Mouse (Mus musculus) liver, adult 2 months (tissue): ENCODE results near the gene Jarid2. TPM values are rescaled to one million over a fixed set of nuclear protein-coding genes. Genes with fewer than 3 reads are reported as not detected.

Experiments
- DNase-seq: peaks from one replicate; pipeline ENCODE4 v3.0.0-alpha.2; 2011; ENCODE audit warnings: low read depth, low spot score; ENCODE audit errors: extremely low read depth
- H3K27ac ChIP-seq: fragments of 200-500 bp; replicated peaks from 2 replicates; pipeline ENCODE4 v1.5.1; 2012; ENCODE audit warnings: low read depth, mild to moderate bottlenecking, control low read depth, inconsistent platforms, low read length; ENCODE audit not compliant: insufficient read depth
- H3K27me3 ChIP-seq: fragments of 200-500 bp; 2 replicates; pipeline ENCODE4 v1.6.1; 2012; ENCODE audit warnings: mild to moderate bottlenecking, moderate library complexity, low read length, inconsistent platforms; ENCODE audit not compliant: control insufficient read depth, insufficient read depth
- H3K36me3 ChIP-seq: fragments of 200-500 bp; 2 replicates; pipeline ENCODE4 v1.6.1; 2012; ENCODE audit warnings: low read length, inconsistent platforms; ENCODE audit not compliant: control insufficient read depth, insufficient read depth
- H3K4me1 ChIP-seq: fragments of 200-500 bp; 2 replicates; pipeline ENCODE4 v1.6.1; 2011; ENCODE audit warnings: low read length; ENCODE audit not compliant: control insufficient read depth, insufficient read depth
- H3K4me3 ChIP-seq: fragments of 200-500 bp; 2 replicates; pipeline ENCODE4 v1.5.1; 2011; ENCODE audit warnings: low read depth, mild to moderate bottlenecking, control low read depth, low read length, moderate library complexity; ENCODE audit not compliant: insufficient read depth
- H3K79me2 ChIP-seq: fragments of 200-500 bp; 2 replicates; pipeline ENCODE4 v1.6.1; 2012; ENCODE audit warnings: inconsistent platforms, mild to moderate bottlenecking, low read length, moderate library complexity; ENCODE audit not compliant: control insufficient read depth, insufficient read depth
- H3K9ac ChIP-seq: fragments of 200-500 bp; 2 replicates; pipeline ENCODE4 v1.6.1; 2012; ENCODE audit warnings: low read depth, mild to moderate bottlenecking, control low read depth, inconsistent platforms, low read length
- CTCF ChIP-seq: fragments of 200-500 bp; IDR thresholded peaks from 2 replicates; pipeline ENCODE4 v1.5.1; 2011; ENCODE audit warnings: low read depth, low read length, control low read depth
- POLR2A ChIP-seq: fragments of 200-500 bp; IDR thresholded peaks from 2 replicates; pipeline ENCODE4 v1.6.1; 2011; ENCODE audit warnings: low read length, control low read depth; ENCODE audit not compliant: insufficient read depth; ENCODE audit errors: extremely low read depth
- WGBS: fragments of 180-500 bp; shearing (Covaris S2); methylation state at CpG from one replicate; pipeline ENCODE4 v1.1.7; 2018; 5-methylcytosine and 5-hydroxymethylcytosine counted together
- polyA plus RNA-seq: library from polyadenylated mRNA; depleted of rRNA; stranded (reverse); fragments of >200 nt; gene quantifications from 2 replicates; pipeline ENCODE4 v1.2.3, GENCODE M21; 2012
- total RNA-seq: library from RNA; depleted of rRNA; stranded (reverse); fragments of >200 nt; gene quantifications from 2 replicates; pipeline ENCODE4 v1.2.3, GENCODE M21; 2014

Jarid2 gene
- total and polyA plus RNA-seq, 2 experiments = 2.9 to 5.7 TPM

DNA sequence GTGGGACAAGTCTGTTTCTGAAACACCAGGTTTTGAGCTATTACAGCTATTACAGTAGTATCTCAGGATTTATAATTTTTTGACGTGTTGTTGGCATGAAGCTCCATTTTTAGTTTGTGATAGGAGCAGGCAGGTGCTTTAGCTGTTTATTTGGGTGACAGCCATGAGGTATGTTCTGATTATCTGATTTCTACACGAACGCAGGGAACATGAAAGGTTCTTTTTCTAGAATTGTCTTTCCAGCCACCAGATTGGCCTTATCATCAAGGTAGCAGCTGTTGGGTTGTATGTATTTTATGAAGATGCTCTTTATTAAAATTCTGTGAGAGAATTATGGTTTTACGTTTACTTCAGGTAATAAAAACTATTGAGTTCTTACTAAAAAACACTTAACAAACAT is 45.1 kb downstream of the Jarid2 start:
- Histone ChIP-seq H3K36me3 (no peaks in the 10 kb centered on the region), H3K27ac (no peak overlapping the region), H3K4me1 (peaks cover 2% of the 10 kb centered on the region; the same call in 1 of the 2 replicates), H3K79me2 (peaks cover 26% of the 10 kb centered on the region; the same call in 1 of the 2 replicates), H3K9ac (no peak overlapping the region), H3K27me3 (no peaks in the 10 kb centered on the region), H3K4me3 (no peak overlapping the region)
- TF ChIP-seq POLR2A (no peak), CTCF (no peak)
- DNase-seq = no peak
- 90% methylated on average over 4 of the region's 4 CpGs for WGBS

DNA sequence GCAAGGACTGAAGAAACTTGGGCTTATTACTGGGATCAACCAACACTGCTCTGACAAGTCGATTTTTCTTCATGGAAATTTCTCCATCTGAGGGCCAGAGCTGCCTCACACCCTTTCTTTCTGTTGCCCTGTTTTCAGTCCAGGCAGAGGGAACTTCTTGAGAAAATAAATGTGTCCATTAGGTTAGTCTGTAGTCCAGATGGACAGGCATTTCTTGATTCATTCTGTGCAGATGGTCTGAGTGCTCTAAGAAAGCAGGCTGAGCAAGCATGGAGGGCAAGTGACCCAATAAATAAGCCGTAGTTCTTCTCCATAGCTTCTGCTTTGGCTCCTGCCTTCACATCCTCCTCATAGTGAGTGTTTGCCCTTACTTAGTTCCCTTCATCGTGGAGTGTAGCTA is 46.1 kb downstream of the Jarid2 start:
- Histone ChIP-seq H3K79me2 (peaks cover 26% of the 10 kb centered on the region; the same call in 1 of the 2 replicates), H3K27ac (no peak overlapping the region), H3K27me3 (no peaks in the 10 kb centered on the region), H3K4me3 (no peak overlapping the region), H3K4me1 (peaks cover 2% of the 10 kb centered on the region; the same call in 1 of the 2 replicates), H3K9ac (no peak overlapping the region), H3K36me3 (no peaks in the 10 kb centered on the region)
- TF ChIP-seq POLR2A (no peak), CTCF (no peak)
- no peak for DNase-seq
- WGBS = 86% methylated on average over 3 of the region's 3 CpGs

DNA sequence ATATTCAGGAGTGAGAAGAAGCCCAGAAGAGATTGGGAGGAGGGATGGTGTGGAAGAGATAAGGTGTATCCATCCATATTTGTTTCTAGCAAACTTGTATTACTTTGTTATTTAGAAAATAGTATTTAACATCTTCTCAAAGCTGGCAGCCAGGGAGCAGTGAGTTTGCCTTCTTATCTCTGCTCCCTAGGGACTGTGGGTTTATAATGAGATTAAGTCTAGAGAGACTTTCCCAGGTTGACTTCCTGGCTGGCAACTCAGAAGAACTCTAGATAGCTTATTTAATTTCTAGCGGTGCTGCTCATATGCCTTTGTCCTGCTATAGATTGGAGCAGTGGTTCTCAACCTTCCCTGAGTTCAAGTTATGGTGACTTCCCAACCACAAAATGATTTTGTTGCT is 51.2 kb downstream of the Jarid2 start:
- no peak for DNase-seq
- Histone ChIP-seq H3K4me1 (peaks cover 1% of the 10 kb centered on the region; the same call in 1 of the 2 replicates), H3K27me3 (no peaks in the 10 kb centered on the region), H3K79me2 (peaks cover 19% of the 10 kb centered on the region; the same call in 1 of the 2 replicates), H3K4me3 (no peak overlapping the region), H3K36me3 (no peaks in the 10 kb centered on the region), H3K27ac (no peak overlapping the region), H3K9ac (no peak overlapping the region)
- WGBS = 83% methylated on average over 1 of the region's 1 CpGs
- TF ChIP-seq CTCF (no peak), POLR2A (no peak)

DNA sequence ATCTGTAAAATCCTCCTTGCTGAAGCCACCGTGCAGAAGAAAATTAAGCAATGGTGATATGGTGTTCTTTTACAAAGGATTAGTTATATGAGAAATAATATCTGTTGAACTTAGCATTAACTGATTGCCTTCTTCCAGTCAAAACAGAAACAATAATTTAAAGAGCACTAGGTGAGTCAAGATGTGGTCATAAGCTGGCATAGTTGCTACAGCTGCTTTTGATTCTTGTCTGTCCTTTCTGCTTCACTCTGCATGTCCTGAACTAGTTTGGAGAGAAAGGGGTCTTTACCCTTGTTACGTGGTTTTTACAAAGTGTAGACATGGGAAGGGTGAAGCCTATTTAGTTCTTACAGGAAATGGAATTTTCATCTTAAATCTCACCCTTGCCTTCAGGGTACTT is 51.9 kb downstream of the Jarid2 start:
- TF ChIP-seq POLR2A = no peak
- TF ChIP-seq CTCF = no peak
- 92% methylated on average over 2 of the region's 2 CpGs for WGBS
- no peaks in the 10 kb centered on the region for H3K27me3 ChIP-seq
- no peak overlapping the region for H3K27ac ChIP-seq
- peaks cover 15% of the 10 kb centered on the region; the same call in 1 of the 2 replicates for H3K79me2 ChIP-seq
- H3K4me1 ChIP-seq = peaks cover 1% of the 10 kb centered on the region; the same call in 1 of the 2 replicates
- no peak overlapping the region for H3K4me3 ChIP-seq
- H3K9ac ChIP-seq = no peak overlapping the region
- DNase-seq = no peak
- no peaks in the 10 kb centered on the region for H3K36me3 ChIP-seq

DNA sequence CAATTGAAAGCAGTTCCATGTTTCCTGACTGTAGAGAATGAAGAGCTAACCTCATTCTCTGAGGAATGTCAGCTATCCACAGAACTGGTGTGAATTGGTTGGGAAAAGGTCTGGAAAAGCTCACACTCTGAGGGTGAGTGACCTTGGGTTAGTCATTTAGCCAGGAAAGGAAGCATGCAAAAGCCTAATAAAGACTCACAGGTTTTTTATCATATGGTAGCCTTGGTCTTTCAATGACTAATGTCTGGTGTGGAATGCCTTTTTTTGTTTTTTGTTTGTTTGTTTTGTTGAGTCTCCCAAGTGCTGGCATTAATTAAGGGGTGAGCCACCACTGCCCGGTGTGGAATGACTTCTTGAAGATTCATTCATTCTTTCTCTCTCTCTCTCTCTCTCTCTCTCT is 55.3 kb downstream of the Jarid2 start:
- H3K27me3 ChIP-seq = no peaks in the 10 kb centered on the region
- H3K27ac ChIP-seq = no peak overlapping the region
- DNase-seq = no peak
- H3K4me3 ChIP-seq = no peak overlapping the region
- peaks cover 5% of the 10 kb centered on the region; the same call in 1 of the 2 replicates for H3K79me2 ChIP-seq
- 100% methylated on average over 1 of the region's 1 CpGs for WGBS
- TF ChIP-seq POLR2A (no peak), CTCF (no peak)
- H3K36me3 ChIP-seq = no peaks in the 10 kb centered on the region
- H3K4me1 ChIP-seq = peaks cover 1% of the 10 kb centered on the region; the same call in 1 of the 2 replicates
- no peak overlapping the region for H3K9ac ChIP-seq

DNA sequence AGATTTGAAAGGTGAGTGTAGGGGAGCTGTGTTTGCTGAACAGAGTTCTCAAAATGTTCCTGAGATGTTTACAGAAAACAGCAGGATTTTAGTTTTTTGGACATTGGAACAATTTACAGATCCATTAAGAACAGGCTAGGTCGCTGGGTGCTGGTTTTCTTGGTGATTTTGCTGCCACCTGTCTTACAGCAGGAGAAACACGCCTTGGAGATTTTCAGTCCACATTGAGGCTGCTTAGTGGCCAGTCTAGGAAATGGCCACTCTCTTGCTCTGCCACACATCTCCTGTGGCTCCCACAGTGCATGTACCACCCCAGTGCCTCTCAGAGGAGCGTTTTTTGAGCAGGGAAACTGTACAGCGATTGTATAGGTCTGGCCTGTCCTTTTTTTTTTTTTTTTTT is 57.0 kb downstream of the Jarid2 start:
- WGBS = 35% methylated on average over 4 of the region's 4 CpGs
- no peak overlapping the region for H3K9ac ChIP-seq
- TF ChIP-seq POLR2A = no peak
- peak; percentile 50 for TF ChIP-seq CTCF

More for the DNA sequence above, 57.0 kb downstream of the Jarid2 start:
- Histone ChIP-seq H3K4me3 (no peak overlapping the region), H3K4me1 (peaks cover 1% of the 10 kb centered on the region; the same call in 1 of the 2 replicates), H3K27me3 (no peaks in the 10 kb centered on the region), H3K36me3 (no peaks in the 10 kb centered on the region), H3K27ac (no peak overlapping the region), H3K79me2 (peaks cover 11% of the 10 kb centered on the region; the same call in 1 of the 2 replicates)
- DNase-seq = peak; percentile 64
